Mouse (Mus musculus) cerebellum, adult 2 months (tissue): Measurements from ENCODE around the gene Lrba.

Experiments
- CTCF ChIP-seq: fragments of 200-500 bp; IDR thresholded peaks from 2 replicates; pipeline ENCODE4 v1.5.1; 2011; ENCODE audit warnings: low read depth, mild to moderate bottlenecking, control low read depth, low read length, moderate library complexity, borderline replicate concordance; ENCODE audit not compliant: insufficient read depth
- POLR2A ChIP-seq: fragments of 200-500 bp; IDR thresholded peaks from 2 replicates; pipeline ENCODE4 v1.6.1; 2011; ENCODE audit warnings: low read length, control low read depth, borderline replicate concordance; ENCODE audit not compliant: insufficient read depth

DNA sequence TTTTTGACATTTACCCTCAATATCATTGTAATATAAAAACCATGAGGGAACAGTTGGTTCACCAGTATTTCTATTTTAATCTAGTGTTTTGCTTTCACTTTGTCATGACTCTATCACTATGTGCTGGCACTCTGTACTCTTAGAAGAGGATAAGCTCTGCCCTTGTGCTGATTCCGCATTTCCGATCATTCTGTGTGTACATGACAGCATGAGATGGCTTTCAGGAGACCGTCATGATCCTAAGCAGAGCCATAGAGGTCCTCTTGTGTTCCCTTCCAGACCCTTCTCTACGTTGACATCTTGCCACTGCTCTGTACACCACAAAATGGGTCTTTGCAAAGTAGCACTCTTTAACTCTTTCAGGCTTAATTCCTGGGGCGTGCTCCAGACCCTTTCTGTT, 411.0 kb downstream of the Lrba start:
- TF ChIP-seq CTCF, result no peak
- TF ChIP-seq POLR2A, result no peak
